Mouse (Mus musculus) kidney, adult 2 months (tissue): ENCODE measurements around the gene Osbpl3. TPM values are rescaled to one million over a fixed set of nuclear protein-coding genes. Genes with fewer than 3 reads are reported as not detected.

Experiments
- DNase-seq: peaks from one replicate; pipeline ENCODE4 v3.0.0; 2021
- H3K27ac ChIP-seq: fragments of 200-500 bp; 2 replicates; pipeline ENCODE4 v1.5.1; 2012; ENCODE audit warnings: low read depth, low read length, control low read depth, inconsistent platforms; ENCODE audit not compliant: insufficient read depth
- H3K27me3 ChIP-seq: fragments of 200-500 bp; replicated peaks from 2 replicates; pipeline ENCODE4 v1.6.1; 2012; ENCODE audit warnings: mild to moderate bottlenecking, moderate library complexity, low read length, inconsistent platforms; ENCODE audit not compliant: control insufficient read depth, insufficient read depth
- H3K36me3 ChIP-seq: fragments of 200-500 bp; 2 replicates; pipeline ENCODE4 v1.6.1; 2012; ENCODE audit warnings: mild to moderate bottlenecking, moderate library complexity, low read length, inconsistent platforms; ENCODE audit not compliant: control insufficient read depth, insufficient read depth
- H3K4me1 ChIP-seq: fragments of 200-500 bp; 2 replicates; pipeline ENCODE4 v1.6.1; 2011; ENCODE audit warnings: low read length; ENCODE audit not compliant: control insufficient read depth, insufficient read depth
- H3K4me3 ChIP-seq: fragments of 200-500 bp; 2 replicates; pipeline ENCODE4 v1.5.1; 2011; ENCODE audit warnings: mild to moderate bottlenecking, low read depth, low read length, control low read depth; ENCODE audit not compliant: insufficient read depth
- CTCF ChIP-seq: fragments of 200-500 bp; conservative IDR thresholded peaks from 2 replicates; pipeline ENCODE4 v1.5.1; 2011; ENCODE audit warnings: low read depth, mild to moderate bottlenecking, control low read depth, low read length, moderate library complexity, mixed read lengths; ENCODE audit not compliant: insufficient read depth, insufficient read length
- POLR2A ChIP-seq: fragments of 200-500 bp; IDR thresholded peaks from one replicate; pipeline ENCODE4 v1.6.1; 2011; ENCODE audit warnings: low read depth, low read length, control low read depth
- WGBS: fragments of 180-500 bp; shearing (Covaris S2); methylation state at CpG from one replicate; pipeline ENCODE4 v1.1.7; 2018; 5-methylcytosine and 5-hydroxymethylcytosine counted together
- polyA plus RNA-seq: library from polyadenylated mRNA; depleted of rRNA; stranded (reverse); fragments of >200 nt; gene quantifications from 2 replicates; pipeline ENCODE4 v1.2.3, GENCODE M21; 2012

Gene Osbpl3
- polyA plus RNA-seq, 1 experiment, result 33.0 TPM

DNA sequence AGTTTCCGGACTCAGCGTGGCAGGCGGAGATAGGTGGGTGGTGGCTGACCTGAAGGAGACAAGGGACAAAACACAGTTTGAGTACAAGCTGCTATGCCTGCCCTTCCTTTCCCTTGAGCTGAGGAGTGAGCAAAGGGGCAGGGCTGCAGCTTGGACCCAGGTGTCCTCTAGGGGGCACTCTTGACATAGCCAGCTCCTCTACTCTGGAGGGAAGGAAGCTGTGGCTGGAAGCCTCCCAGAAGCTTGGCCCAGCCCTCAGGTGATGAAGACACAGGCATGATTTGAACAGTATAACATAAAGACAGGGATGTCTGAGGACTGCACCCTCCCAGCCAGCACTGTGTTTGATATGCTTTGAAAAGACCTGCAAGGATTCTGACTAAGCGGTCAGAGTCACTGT lies 143.4 kb downstream of the Osbpl3 start:
- H3K27me3 ChIP-seq, result no peaks in the 10 kb centered on the region
- peaks cover 5% of the 10 kb centered on the region for H3K36me3 ChIP-seq
- H3K4me3 ChIP-seq, result no peak overlapping the region
- H3K4me1 ChIP-seq, result no peaks in the 10 kb centered on the region
- TF ChIP-seq CTCF (peak; percentile 93), POLR2A (no peak)
- H3K27ac ChIP-seq, result no peak overlapping the region
- 45% methylated on average over 4 of the region's 4 CpGs for WGBS
- DNase-seq, result peak; percentile 73

DNA sequence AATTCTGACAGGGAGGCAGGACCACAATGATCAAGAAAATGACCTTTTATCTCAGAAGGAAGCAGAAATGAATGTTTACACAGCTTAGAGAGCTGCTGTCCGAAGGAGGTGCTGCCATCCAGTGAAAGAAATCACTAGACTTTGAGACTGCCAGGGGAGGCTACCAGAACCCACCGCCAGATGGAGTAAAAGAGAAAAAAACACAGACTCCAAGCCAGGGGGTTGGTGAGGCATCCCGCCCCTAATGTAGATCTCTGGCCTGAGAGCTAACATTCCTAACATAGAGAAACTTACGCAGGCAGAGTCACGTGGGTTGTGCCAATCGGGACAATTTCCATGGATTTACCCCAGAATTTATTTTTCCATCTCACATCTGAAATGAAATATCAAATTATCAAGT lies 147.0 kb downstream of the Osbpl3 start:
- Histone ChIP-seq H3K4me1 (no peaks in the 10 kb centered on the region), H3K4me3 (no peak overlapping the region), H3K27ac (no peak overlapping the region), H3K27me3 (no peaks in the 10 kb centered on the region), H3K36me3 (peaks cover 5% of the 10 kb centered on the region)
- WGBS, result 48% methylated on average over 6 of the region's 6 CpGs
- no peak for DNase-seq
- no peak for TF ChIP-seq POLR2A
- peak; percentile 32; the same call in 1 of the 2 replicates for TF ChIP-seq CTCF

DNA sequence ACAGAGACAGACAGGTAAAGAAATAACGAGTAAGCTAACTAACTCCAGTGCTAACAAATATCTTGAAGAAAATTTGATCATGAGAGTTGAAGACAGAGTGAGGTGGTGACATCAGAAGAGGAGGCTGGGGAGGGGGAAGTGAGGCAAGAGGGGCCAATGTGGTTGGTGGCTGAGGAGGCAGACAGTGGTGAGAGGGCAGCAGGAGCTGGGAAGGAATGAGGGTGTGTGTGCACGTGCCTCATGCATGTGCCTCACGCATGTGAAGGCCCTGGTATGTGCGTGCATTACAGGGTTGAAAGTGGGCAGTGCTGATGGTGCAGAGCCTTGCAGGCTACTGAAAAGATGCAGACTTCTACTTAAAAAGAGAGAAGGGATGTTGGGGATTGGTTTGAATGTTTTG lies 149.4 kb downstream of the Osbpl3 start:
- TF ChIP-seq POLR2A (no peak), CTCF (no peak)
- Histone ChIP-seq H3K4me3 (no peak overlapping the region), H3K36me3 (peaks cover 9% of the 10 kb centered on the region), H3K4me1 (no peaks in the 10 kb centered on the region), H3K27ac (no peak overlapping the region), H3K27me3 (no peaks in the 10 kb centered on the region)
- no peak for DNase-seq
- 75% methylated on average over 4 of the region's 4 CpGs for WGBS

DNA sequence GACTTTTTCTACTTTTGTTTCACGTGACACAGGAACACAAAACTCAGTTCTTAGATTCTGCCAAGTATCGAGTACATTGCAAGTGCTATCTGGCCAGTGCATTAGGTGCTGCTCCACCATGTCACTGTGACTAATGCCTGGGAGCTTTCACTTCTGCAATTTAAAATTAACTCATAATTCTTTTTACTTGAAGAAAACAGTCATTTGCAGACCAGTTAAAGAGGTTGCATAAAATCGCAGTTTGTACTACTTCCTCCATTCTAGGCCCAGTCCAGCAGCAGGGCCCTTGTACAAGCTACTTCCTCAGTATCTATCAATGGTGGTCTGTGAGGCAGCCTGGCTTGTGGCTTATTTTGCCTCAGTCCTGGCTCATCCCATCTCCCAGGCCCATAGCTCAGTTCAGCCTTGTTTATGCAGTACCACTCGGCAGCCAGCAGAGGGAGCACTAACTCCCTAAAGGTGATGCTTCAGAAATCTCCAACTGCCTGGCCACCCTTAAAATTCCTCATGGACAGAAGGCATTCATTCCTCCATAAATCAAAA lies 151.0 kb downstream of the Osbpl3 start:
- Histone ChIP-seq H3K27ac (no peak overlapping the region), H3K36me3 (peaks cover 6% of the 10 kb centered on the region), H3K4me3 (no peak overlapping the region), H3K4me1 (no peaks in the 10 kb centered on the region), H3K27me3 (no peaks in the 10 kb centered on the region)
- TF ChIP-seq CTCF, result peak; percentile 92
- TF ChIP-seq POLR2A, result no peak
- peak; percentile 79 for DNase-seq
- 66% methylated on average over 4 of the region's 4 CpGs for whole genome bisulfite sequencing

DNA sequence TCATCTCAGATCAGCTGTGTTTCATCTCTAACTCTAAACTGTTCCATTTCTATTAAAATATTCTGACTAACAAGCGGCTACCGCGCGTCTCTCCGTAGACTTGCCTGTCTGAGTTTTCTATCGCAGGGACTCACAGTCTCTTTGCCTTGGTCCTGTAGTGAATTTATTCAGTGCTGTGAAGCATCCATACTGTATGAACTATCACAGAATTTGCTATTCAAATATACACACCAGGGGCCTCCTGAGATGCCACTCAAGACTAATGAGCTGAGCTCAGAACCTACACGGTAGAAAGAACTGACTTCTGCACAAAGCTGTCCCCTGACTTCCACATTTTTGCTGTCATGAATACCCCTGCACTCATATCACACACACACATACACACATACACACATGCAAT lies 154.9 kb downstream of the Osbpl3 start:
- Histone ChIP-seq H3K27me3 (no peaks in the 10 kb centered on the region), H3K27ac (no peak overlapping the region), H3K4me3 (no peak overlapping the region), H3K4me1 (no peaks in the 10 kb centered on the region), H3K36me3 (peaks cover 8% of the 10 kb centered on the region)
- DNase-seq, result no peak
- TF ChIP-seq POLR2A (no peak), CTCF (no peak)
- 89% methylated on average over 7 of the region's 7 CpGs for WGBS

DNA sequence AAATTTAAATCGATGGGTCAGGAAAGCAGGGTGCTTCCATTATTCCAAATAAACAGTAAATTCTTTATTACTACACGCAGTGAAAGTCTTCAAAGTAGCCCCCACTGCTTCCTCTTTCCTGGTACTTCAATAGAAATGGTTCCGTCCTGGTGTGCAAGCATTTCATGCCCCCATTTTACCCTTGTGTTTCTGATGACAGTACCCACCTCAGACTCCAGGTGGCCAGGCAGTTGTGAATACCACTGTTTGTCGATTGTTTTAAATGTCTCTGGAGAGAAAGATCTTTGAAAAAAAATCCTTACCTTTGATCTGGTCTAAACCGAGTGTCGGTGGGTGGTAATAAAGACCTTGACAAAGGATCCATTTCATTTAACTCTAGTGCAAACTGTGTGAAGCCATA lies 155.4 kb downstream of the Osbpl3 start:
- no peak overlapping the region for H3K27ac ChIP-seq
- no peak for DNase-seq
- peaks cover 10% of the 10 kb centered on the region for H3K36me3 ChIP-seq
- H3K4me3 ChIP-seq, result no peak overlapping the region
- H3K4me1 ChIP-seq, result no peaks in the 10 kb centered on the region
- no peak for TF ChIP-seq POLR2A
- no peak for TF ChIP-seq CTCF
- H3K27me3 ChIP-seq, result no peaks in the 10 kb centered on the region
- 70% methylated on average over 6 of the region's 6 CpGs for WGBS

DNA sequence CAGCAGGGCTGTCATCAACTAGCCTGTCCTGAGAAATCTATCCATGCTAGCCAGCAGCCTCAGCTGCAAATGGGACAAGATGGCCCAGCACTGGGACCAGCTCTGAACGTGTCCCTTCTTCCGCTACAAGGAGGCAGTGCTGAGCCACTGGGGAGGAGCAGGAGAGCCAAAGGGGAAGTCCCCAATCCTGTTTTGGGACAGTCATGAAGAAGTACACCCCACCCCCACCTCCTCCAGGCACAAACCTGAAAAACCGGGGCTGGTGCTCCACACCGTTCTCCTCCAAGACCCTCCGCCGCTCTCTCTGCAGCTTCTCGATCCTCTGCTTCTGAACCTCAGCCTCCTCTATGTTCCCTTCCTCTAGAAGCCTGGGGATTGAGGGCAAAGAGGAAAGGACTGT lies 156.9 kb downstream of the Osbpl3 start:
- TF ChIP-seq POLR2A (no peak), CTCF (no peak)
- H3K4me3 ChIP-seq, result no peak overlapping the region
- H3K36me3 ChIP-seq, result peaks cover 11% of the 10 kb centered on the region
- 81% methylated on average over 7 of the region's 7 CpGs for WGBS
- no peak for DNase-seq
- H3K27me3 ChIP-seq, result no peaks in the 10 kb centered on the region
- no peaks in the 10 kb centered on the region; the same call in 1 of the 2 replicates for H3K4me1 ChIP-seq
- no peak overlapping the region for H3K27ac ChIP-seq
